Mouse (Mus musculus) brown adipose tissue, adult 24 weeks (tissue): ENCODE data around the gene Trim66. TPM values are rescaled to one million over a fixed set of nuclear protein-coding genes. Genes with fewer than 3 reads are reported as not detected.

Source experiments
- H3K27ac ChIP-seq: fragments of 200-500 bp; replicated peaks from 2 replicates; pipeline ENCODE4 v1.5.1; 2012; ENCODE audit warnings: low read depth, mild to moderate bottlenecking, low read length
- H3K4me1 ChIP-seq: fragments of 200-500 bp; 2 replicates; pipeline ENCODE4 v1.6.1; 2012; ENCODE audit warnings: low read length, mixed read lengths; ENCODE audit not compliant: control insufficient read depth, insufficient read depth, insufficient read length
- H3K4me3 ChIP-seq: fragments of 200-500 bp; 2 replicates; pipeline ENCODE4 v1.5.1; 2012; ENCODE audit warnings: low read depth, mild to moderate bottlenecking, low read length, moderate library complexity; ENCODE audit not compliant: insufficient read depth
- polyA plus RNA-seq: library from polyadenylated mRNA; stranded (reverse); fragments of >200 nt; gene quantifications from 2 replicates; pipeline ENCODE4 v1.2.4, GENCODE M21; 2012; ENCODE audit not compliant: missing spikeins, insufficient read depth, insufficient read length

Gene Trim66
- polyA plus RNA-seq, 1 experiment, result not detected

DNA sequence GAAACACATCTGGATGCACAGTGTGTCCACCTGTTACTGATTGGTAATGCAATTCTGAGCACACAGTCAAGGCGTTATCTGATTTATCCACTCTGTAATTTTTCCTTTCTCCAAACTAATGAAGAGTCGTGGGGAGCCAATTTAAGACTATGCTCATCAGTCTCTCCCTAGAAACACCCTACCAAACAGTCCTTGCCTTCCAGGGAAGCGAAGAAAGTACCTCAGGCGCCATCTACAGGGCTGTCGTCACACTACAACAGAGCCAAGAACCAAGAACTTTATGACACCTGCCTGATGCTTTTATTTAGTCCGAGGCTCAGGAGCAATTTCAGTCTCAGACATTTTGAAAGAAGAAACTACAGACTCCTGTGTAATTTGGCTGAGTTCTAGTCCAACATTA is 62.9 kb downstream of the Trim66 start:
- no peak overlapping the region for H3K4me3 ChIP-seq
- H3K4me1 ChIP-seq, result no peaks in the 10 kb centered on the region
- H3K27ac ChIP-seq, result no peak overlapping the region

DNA sequence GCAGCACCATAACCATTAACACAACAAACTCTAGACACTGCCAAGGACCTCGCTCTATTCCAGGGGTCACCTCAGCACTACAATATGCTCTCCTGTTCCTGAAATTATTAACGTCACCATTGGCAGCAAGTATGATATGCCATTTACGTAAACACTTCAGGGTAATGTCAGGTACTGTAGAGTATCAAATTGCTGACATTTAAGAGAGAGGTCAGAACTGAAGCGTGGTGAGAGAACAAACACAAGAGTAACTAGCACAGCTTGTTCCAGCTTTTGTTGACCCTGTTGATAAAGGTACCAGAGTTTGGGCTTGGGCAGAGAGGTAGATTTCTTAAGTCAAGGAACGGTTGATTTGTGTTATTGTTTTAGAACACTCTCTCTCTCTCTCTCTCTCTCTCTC is 65.2 kb downstream of the Trim66 start:
- no peak overlapping the region for H3K27ac ChIP-seq

DNA sequence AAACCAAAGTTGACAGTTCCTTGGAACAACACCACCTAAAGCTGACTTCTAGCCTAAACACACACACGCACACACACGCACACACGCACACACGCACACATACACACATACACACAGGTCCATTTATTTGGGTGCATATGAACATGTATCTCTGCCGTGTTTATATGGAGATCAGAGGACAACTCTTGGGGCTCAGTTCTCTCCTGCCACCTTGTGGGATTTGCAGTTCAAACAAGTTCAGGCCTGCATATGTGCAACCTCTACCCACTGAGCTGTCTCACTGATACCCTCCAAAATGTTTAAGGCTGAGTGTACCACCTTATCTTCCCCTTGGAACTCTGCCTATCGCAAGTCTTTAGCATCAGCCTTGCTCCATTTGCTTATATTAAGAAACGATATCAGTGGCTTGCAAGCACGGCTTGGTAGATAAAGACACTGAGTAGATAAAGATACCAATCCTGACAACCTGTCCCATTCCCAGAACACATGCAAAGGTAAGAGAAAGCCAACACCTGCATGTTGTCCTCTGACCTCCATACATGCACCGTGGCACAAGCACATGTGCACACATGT is 67.2 kb downstream of the Trim66 start:
- H3K27ac ChIP-seq, result no peak overlapping the region
- no peak overlapping the region for H3K4me3 ChIP-seq
- peaks cover 3% of the 10 kb centered on the region for H3K4me1 ChIP-seq

More for the DNA sequence above, 65.2 kb downstream of the Trim66 start:
- peaks cover 3% of the 10 kb centered on the region for H3K4me1 ChIP-seq
- no peak overlapping the region for H3K4me3 ChIP-seq

DNA sequence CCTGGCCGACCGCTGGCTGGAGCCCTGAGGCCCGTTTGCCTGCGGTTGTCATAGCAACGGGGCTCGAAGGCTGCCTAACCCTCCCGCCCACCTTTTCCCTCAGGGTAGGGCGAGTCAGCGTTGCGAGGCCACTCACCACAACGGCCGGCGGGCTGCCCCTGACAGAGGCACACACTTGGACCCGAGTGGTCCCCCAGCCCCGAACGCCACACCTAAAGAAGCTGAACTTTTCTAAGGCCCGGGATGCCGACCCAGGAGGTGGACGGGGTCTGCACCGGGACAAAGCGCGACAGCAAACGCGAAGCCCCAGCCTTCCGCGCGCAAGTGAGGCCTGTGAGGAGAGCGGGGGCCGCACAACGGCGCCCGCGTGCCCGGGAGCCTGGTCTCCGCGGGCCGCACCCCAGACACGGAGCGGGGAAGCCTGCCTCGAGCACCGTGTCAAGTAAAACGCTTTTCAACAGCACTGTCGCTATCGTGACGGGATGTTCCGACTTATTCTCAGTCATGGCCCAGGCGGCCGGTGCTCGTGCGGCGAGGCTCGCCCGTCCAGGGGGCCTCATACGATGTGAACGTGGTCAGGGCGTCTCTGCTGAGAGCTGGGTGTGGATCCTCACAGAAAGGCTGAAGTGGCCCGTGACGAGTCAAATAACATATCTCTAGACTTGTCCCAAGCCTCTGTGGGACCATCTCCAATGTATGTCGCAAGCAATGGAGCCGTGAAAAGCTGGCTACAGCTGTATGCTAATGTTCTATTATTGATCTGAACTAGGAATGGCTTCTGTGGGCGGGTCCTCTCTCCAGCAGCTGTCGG is 68.9 kb downstream of the Trim66 start, which contains the start of gene Stk33:
Gene Stk33, minus strand, starts transcription at position 301 of the 811 bp plus-strand sequence.
- Histone ChIP-seq H3K4me3 (peak within 1 kb of the TSS; percentile 58), H3K27ac (no peak within 1 kb of the TSS), H3K4me1 (peaks cover 3% of the 10 kb centered on the region)

DNA sequence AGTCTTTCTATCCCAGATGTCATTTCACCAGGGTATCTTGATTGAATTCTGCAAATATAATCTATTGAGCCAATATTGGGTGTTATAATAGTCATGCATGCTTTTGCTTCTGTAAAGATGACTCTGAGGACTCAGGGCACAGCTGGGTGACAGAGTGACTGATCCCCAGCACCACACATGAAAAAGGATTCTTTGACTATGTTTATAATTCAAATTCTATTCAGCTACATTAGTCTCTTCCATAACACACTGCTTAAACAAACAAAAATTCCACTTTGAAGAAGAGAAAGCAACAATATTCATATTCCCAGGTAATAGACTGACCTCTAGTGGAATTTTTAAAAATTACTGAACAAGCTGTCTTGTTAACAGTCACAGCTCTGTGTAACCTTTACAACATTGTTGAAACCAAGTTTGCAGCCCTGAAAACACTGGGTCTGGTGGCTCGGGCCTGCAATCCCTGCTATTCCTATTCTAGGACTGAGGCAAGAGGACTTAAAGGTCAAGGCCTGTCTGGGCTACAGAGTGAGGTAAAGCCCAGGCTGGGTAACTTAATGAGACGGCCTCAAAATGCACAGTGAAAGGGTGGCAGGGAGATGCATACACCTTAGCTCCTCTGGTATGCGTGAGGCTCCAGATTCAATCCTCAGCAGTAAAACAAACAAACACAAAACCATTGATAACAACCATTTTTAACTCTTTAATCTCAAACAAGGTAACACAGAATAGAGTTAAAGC is 83.3 kb downstream of the Trim66 start:
- Histone ChIP-seq H3K4me3 (no peak overlapping the region), H3K4me1 (no peaks in the 10 kb centered on the region), H3K27ac (no peak overlapping the region)

DNA sequence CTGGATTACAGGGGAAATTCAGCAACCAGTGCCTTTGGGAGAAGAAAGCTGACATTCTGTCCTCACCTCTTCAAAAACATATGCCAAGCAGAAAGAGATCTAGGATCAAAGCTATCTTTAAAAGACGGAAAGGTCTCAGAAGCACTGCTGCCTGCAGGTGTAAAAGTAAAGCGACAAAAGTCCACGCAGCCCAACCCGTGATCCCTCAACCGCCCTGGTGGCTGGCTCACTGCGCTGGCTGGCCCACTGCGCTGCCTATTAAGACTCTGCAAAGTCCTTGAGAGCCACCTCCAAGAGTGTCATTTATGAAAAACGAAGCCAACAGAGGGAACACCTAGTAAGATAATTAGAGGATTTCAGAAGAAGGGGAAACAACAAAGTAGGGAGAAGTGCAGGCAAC is 85.1 kb downstream of the Trim66 start:
- Histone ChIP-seq H3K4me1 (no peaks in the 10 kb centered on the region), H3K4me3 (no peak overlapping the region), H3K27ac (no peak overlapping the region)

DNA sequence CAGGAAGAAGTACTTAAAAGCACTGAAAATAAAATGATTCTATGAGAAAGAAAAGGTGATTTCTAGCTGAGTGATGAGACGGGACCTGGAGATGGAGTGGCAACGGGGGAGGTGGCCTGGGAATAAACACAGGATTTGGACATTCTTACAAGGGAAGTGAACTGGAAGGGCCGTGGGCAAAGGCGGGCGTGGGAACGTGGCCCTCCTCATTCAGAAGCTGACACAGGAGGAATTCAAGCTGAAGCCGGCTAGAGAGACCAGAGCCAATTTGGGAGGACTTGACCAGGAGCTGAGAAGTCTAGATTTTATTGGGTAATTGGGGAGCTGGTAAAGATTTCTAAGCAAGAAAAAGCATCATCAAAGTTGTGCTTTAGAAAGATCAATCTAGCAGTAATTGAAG is 102.4 kb downstream of the Trim66 start:
- Histone ChIP-seq H3K4me1 (no peaks in the 10 kb centered on the region), H3K27ac (no peak overlapping the region)

DNA sequence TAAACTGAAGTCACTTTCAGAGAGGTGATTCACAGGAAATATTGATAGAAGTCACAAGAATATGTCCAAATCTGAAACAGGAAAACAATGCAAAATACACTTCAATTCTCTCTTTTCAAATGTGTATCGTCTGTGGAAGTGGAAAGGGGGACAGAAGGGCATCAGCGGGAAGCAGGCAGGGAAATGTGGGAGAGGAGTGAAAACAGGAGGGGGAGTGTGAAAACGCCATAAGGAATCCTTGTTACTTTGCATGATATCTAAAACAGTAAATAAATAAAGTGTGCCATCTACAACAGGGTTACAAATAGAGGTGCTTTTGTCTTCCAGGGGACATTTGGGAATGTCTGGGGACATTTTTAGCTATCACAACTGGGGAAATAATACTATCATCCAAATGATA is 108.6 kb downstream of the Trim66 start:
- no peak overlapping the region for H3K4me3 ChIP-seq
- no peak overlapping the region for H3K27ac ChIP-seq
- H3K4me1 ChIP-seq, result no peaks in the 10 kb centered on the region

More for the DNA sequence above, 102.4 kb downstream of the Trim66 start:
- no peak overlapping the region for H3K4me3 ChIP-seq

Other genes with a start within 250 kb of the Trim66 start
- not detected in 2 replicates for gene Stk33, start 69.1 kb downstream of the Trim66 start, polyA plus RNA-seq
- 113 and 190 TPM in 2 replicates for gene Rpl27a, start 11.0 kb upstream of the Trim66 start, polyA plus RNA-seq
- gene St5, start 195.5 kb upstream of the Trim66 start, polyA plus RNA-seq, result 6.9 and 13.4 TPM in 2 replicates
- gene Akip1, start 195.6 kb upstream of the Trim66 start, polyA plus RNA-seq, result 26.1 and 34.8 TPM in 2 replicates
- gene BC051019, start 215.7 kb upstream of the Trim66 start, polyA plus RNA-seq, result not detected in 2 replicates
- not detected in 2 replicates for gene Ascl3, start 223.6 kb upstream of the Trim66 start, polyA plus RNA-seq
- gene Tmem9b, start 244.7 kb upstream of the Trim66 start, polyA plus RNA-seq, result 47.8 and 65.8 TPM in 2 replicates